Mouse (Mus musculus) cerebellum, adult 11 months (tissue): Measurements from ENCODE around the gene Cdk6.
"Not testable (repeated sequence)": the region's sequence is repeated elsewhere in the genome, so short reads cannot be mapped to it uniquely, and the experiment has no call there.

ENCODE experiments used
- DNase-seq: peaks from one replicate; pipeline ENCODE4 v3.0.0; 2022

The Cdk6 gene

GRCm38 (mm10) chr5:3380692-3381233 is 39.5 kb downstream of the Cdk6 start:
- no peak for DNase-seq

GRCm38 (mm10) chr5:3381795-3382194 is 40.5 kb downstream of the Cdk6 start:
- no peak for DNase-seq

- no peak for DNase-seq
Measured at GRCm38 (mm10) chr5:3382343-3383040, 41.2 kb downstream of the Cdk6 start.

- DNase-seq = no peak
Measured at GRCm38 (mm10) chr5:3383547-3383946, 42.3 kb downstream of the Cdk6 start.

GRCm38 (mm10) chr5:3385078-3385477 is 43.8 kb downstream of the Cdk6 start:
- DNase-seq = no peak

GRCm38 (mm10) chr5:3386021-3386730 is 44.9 kb downstream of the Cdk6 start:
- no peak for DNase-seq

GRCm38 (mm10) chr5:3386731-3387087 is 45.4 kb downstream of the Cdk6 start:
- no peak for DNase-seq

GRCm38 (mm10) chr5:3387138-3387537 is 45.9 kb downstream of the Cdk6 start:
- no peak for DNase-seq

GRCm38 (mm10) chr5:3392856-3393255 is 51.6 kb downstream of the Cdk6 start:
- no peak for DNase-seq

- no peak for DNase-seq
Measured at GRCm38 (mm10) chr5:3394145-3394544, 52.9 kb downstream of the Cdk6 start.

GRCm38 (mm10) chr5:3395020-3395419 is 53.7 kb downstream of the Cdk6 start:
- DNase-seq = no peak

- DNase-seq = no peak
Measured at GRCm38 (mm10) chr5:3396214-3396613, 54.9 kb downstream of the Cdk6 start.

GRCm38 (mm10) chr5:3396910-3397575 is 55.8 kb downstream of the Cdk6 start:
- DNase-seq = no peak

GRCm38 (mm10) chr5:3399784-3400494 is 58.7 kb downstream of the Cdk6 start:
- no peak for DNase-seq

- DNase-seq = no peak
Measured at GRCm38 (mm10) chr5:3405102-3405501, 63.8 kb downstream of the Cdk6 start.

GRCm38 (mm10) chr5:3405503-3405902 is 64.2 kb downstream of the Cdk6 start:
- DNase-seq = no peak

- DNase-seq = no peak
Measured at GRCm38 (mm10) chr5:3407926-3408325, 66.6 kb downstream of the Cdk6 start.

GRCm38 (mm10) chr5:3418183-3418582 is 76.9 kb downstream of the Cdk6 start:
- DNase-seq = not testable (repeated sequence)

GRCm38 (mm10) chr5:3420094-3420831 is 79.0 kb downstream of the Cdk6 start:
- no peak for DNase-seq

- DNase-seq = no peak
Measured at GRCm38 (mm10) chr5:3420832-3421228, 79.5 kb downstream of the Cdk6 start.

- DNase-seq = not testable (repeated sequence)
Measured at GRCm38 (mm10) chr5:3433131-3433700, 91.9 kb downstream of the Cdk6 start.

GRCm38 (mm10) chr5:3434105-3434504 is 92.8 kb downstream of the Cdk6 start:
- not testable (repeated sequence) for DNase-seq
